Mouse (Mus musculus) adrenal gland, postnatal 0 days (tissue): ENCODE measurements around the gene Reep3. TPM values are rescaled to one million over a fixed set of nuclear protein-coding genes. Genes with fewer than 3 reads are reported as not detected.

Experiments
- polyA plus RNA-seq: library from polyadenylated mRNA; unstranded; fragments of >200 nt; fragmentation: Nextera tagmentation; extraction: Ambion mirVana; gene quantifications from 2 replicates; pipeline ENCODE4 v1.2.1, GENCODE M21; 2015

Gene Reep3
- 25.6 and 31.9 TPM in 2 replicates for polyA plus RNA-seq

DNA sequence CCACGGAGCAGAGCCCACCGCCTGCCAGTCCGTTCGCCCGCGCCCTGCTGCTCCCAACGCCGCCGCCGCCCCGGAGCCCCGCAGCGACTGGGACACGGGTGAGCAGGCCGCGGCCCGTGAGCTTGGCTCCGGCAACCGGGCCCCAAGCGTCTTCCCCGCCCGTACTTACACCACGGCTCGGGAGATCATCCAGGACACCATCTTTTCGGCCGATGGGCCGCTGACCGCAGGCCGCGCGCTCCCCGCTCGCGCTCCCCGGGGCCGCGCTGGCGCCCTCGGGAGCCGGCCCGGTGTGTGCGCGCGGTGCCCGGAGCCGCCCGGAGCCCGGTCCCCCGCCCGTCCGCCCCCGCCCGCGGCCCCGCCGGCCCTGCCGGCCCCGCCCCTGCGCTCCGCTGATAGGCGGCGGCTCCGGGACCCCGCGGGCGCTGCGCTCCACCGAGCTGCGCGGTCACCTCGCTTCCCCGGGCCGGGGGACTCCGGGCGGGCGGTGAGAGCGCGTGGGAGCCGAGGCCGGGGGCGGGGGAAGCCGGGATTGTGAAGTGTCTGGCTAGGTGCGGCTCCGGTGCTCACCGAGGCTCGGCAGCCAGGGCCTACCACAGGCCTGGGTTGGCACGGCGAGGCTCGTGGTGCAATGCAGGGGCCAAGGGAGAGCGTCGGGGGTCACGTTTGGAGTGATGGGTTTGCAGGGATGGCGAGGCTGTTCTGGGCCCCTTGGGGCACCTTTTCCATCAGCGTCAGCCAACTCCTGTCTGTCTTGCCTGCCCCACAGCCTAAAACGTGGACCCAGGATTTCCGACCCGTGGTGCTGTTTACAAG lies at the start of gene Reep3:
Gene Reep3, minus strand, starts transcription at position 325 of the 816 bp plus-strand sequence.

DNA sequence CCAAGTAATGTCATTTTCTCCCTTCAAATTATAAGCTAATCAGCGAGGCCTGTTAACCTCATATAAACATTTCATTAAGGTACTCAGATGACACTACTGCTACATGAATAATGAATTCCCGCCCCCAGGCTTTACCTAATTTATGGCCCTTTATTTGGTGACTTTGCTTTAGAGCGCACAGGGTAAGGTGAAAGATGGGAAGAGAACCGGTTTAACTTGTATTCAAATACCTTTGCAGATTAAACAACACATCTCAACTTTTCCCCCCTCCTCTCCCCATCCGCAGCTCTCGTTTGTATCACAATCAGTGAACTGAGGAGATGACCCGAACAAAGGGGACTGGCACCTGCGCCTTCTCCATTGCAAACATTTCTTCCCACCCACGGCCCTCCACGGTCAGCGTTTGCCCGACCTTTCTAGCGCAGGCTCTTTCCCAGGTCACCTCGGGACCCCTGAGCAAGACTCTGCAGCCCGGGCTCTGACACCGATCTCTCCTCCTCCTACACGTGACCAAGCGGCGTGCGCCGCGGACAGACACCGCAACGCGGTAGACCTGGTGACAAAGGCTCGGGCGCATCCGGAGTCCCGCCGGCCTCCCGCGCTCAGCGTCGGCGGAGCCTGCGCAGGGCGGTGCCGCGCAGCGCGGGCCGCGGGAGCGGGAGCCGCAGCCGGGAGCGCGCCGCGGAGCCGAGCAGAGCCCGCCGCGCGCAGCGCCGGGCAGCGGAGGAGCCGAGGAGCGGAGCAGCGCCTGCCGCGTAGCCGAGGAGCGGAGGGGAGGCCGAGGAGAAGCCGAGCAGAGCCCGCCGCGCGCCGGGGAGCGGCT lies 736 bp downstream of the Reep3 start, which contains the start of gene Jmjd1c:
Gene Jmjd1c, plus strand, starts transcription at position 328 of the 823 bp plus-strand sequence.

Other genes with a start within 250 kb of the Reep3 start
- gene Jmjd1c, start 820 bp downstream of the Reep3 start, polyA plus RNA-seq = 36.5 and 39.9 TPM in 2 replicates
- 28.0 and 33.0 TPM in 2 replicates for gene Nrbf2, start 188.4 kb upstream of the Reep3 start, polyA plus RNA-seq